Mouse (Mus musculus) duodenum, adult 2 months (tissue): Measurements from ENCODE around the gene Capn6. TPM values are rescaled to one million over a fixed set of nuclear protein-coding genes. Genes with fewer than 3 reads are reported as not detected.

ENCODE experiments used
- polyA plus RNA-seq: library from polyadenylated mRNA; depleted of rRNA; stranded (reverse); fragments of >200 nt; gene quantifications from 2 replicates; pipeline ENCODE4 v1.2.3, GENCODE M21; 2012; ENCODE audit warnings: low replicate concordance; rRNA removed

Gene Capn6
- polyA plus RNA-seq = 0.33 TPM in 1 of 2 replicates, not detected in the other

GRCm38 (mm10) chrX:143827212-143827611 lies at the start of gene Capn6:
TSS of gene Capn6 (minus strand) at chrX:143827414.

Other genes with a start within 250 kb of the Capn6 start
- not detected in 2 replicates for gene Dcx, start 105.9 kb upstream of the Capn6 start, polyA plus RNA-seq